Mouse (Mus musculus) lung, postnatal 0 days (tissue): ENCODE measurements around the gene Ramp2. TPM values are rescaled to one million over a fixed set of nuclear protein-coding genes. Genes with fewer than 3 reads are reported as not detected.
A peak's percentile ranks its signal among the peaks of the same experiment; 100 is the strongest.

Experiments used
- ATAC-seq: fragments of 200-750 bp; cut with Nextera tagmentation; 2 replicates; pipeline ENCODE4 v1.8.0; 2017; ENCODE audit warnings: moderate library complexity
- DNase-seq: peaks from one replicate; pipeline ENCODE4 v3.0.0-alpha.2; 2016; ENCODE audit warnings: low spot score
- H3K27ac ChIP-seq: fragments of 300-500 bp; sonication (generic); 2 replicates; pipeline ENCODE4 v1.5.1; 2014; ENCODE audit warnings: antibody characterized with exemption, mild to moderate bottlenecking, low read length, mixed read lengths
- H3K27me3 ChIP-seq: fragments of 300-500 bp; sonication (generic); replicated peaks from 2 replicates; pipeline ENCODE4 v1.6.1; 2014; ENCODE audit warnings: low read length, mixed read lengths; ENCODE audit not compliant: insufficient read depth
- H3K36me3 ChIP-seq: fragments of 300-500 bp; sonication (generic); 2 replicates; pipeline ENCODE4 v1.6.1; 2014; ENCODE audit warnings: low read length, mixed read lengths; ENCODE audit not compliant: insufficient read depth
- H3K4me1 ChIP-seq: fragments of 300-500 bp; sonication (generic); 2 replicates; pipeline ENCODE4 v1.6.1; 2014; ENCODE audit warnings: antibody characterized with exemption, low read depth, low read length, mixed read lengths; ENCODE audit not compliant: insufficient read depth
- H3K4me2 ChIP-seq: fragments of 300-500 bp; sonication (generic); replicated peaks from 2 replicates; pipeline ENCODE4 v1.6.1; 2014; ENCODE audit warnings: low read depth, mild to moderate bottlenecking, low read length, moderate library complexity, mixed read lengths
- H3K4me3 ChIP-seq: fragments of 300-500 bp; sonication (generic); 2 replicates; pipeline ENCODE4 v1.5.1; 2014; ENCODE audit warnings: low read depth, low read length
- H3K9ac ChIP-seq: fragments of 300-500 bp; sonication (generic); replicated peaks from 2 replicates; pipeline ENCODE4 v1.6.1; 2014; ENCODE audit warnings: low read depth, mild to moderate bottlenecking
- H3K9me3 ChIP-seq: fragments of 300-500 bp; sonication (generic); 2 replicates; pipeline ENCODE4 v1.6.1; 2016; ENCODE audit warnings: low read length, mixed read lengths
- CTCF ChIP-seq: IDR thresholded peaks from 2 replicates; pipeline ENCODE4 v1.5.1; 2016; ENCODE audit warnings: antibody characterized with exemption, mild to moderate bottlenecking
- EP300 ChIP-seq: IDR thresholded peaks from 2 replicates; pipeline ENCODE4 v1.6.1; 2016; ENCODE audit warnings: antibody characterized with exemption, mild to moderate bottlenecking, control low read depth
- WGBS: fragments of 180-500 bp; shearing (Covaris S2); extraction: QIAGEN DNeasy Blood & Tissue Kit; methylation state at CpG from one replicate; pipeline ENCODE4 v1.1.7; 2014; 5-methylcytosine and 5-hydroxymethylcytosine counted together
- polyA plus RNA-seq: library from polyadenylated mRNA; unstranded; fragments of >200 nt; fragmentation: Nextera tagmentation; extraction: Ambion mirVana; gene quantifications from 2 replicates; pipeline ENCODE4 v1.2.1, GENCODE M21; 2015

The Ramp2 gene
- polyA plus RNA-seq, 1 experiment from 2014 or later = 834 TPM

DNA sequence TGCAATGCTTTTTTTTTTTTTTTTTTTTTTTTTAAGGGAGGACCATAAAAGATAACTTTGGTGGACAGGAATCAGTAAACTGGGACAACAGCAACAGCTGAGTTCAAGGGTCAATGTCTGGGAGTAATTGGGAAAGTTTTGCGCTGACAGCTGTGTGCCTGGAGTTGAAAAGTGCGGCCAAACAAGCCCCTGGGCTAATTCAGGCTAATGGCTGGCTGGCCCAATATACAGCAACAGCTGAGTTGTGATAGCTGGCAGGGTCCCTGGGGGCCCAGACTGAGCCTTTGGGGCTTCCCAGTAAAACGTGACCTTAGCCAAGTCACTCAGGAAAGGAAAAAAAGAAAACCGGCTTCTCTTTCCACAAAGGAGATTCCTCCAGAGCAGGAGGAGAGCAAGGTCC, 757 bp upstream of the Ramp2 start:
- H3K9ac ChIP-seq = 0 out of 2 replicates have a peak overlapping the region, but pooled peaks have one; percentile 64

DNA sequence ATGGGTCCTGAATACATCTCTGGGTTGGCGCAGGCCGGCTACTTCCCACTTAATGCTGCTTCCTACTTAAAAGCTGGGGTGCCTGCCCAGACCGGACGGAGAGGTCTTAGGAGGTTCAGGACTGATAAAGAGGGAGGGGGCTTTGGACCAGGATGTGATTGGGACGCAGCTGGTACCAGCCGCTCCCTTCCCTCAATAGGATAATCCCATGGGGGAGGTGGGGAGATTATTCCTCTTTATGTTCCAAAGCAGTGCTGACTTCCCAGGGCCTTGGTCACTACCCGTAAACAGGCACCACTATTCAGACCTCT, 829 bp downstream of the Ramp2 start:
- H3K27ac ChIP-seq = peak overlapping the region; percentile 92

More for the DNA sequence above, 757 bp upstream of the Ramp2 start:
- 34% methylated on average over 4 of the region's 4 CpGs for WGBS
- DNase-seq = no peak
- Histone ChIP-seq H3K36me3 (no peaks in the 10 kb centered on the region), H3K9me3 (no peaks in the 10 kb centered on the region), H3K4me1 (no peaks in the 10 kb centered on the region), H3K27ac (peak overlapping the region; percentile 92), H3K4me3 (no peak overlapping the region), H3K4me2 (peak overlapping the region; percentile 70), H3K27me3 (0 out of 2 replicates have a peak, but pooled peaks cover 3% of the 10 kb centered on the region)
- no peak for ATAC-seq
- TF ChIP-seq CTCF (no peak), EP300 (no peak)

DNA sequence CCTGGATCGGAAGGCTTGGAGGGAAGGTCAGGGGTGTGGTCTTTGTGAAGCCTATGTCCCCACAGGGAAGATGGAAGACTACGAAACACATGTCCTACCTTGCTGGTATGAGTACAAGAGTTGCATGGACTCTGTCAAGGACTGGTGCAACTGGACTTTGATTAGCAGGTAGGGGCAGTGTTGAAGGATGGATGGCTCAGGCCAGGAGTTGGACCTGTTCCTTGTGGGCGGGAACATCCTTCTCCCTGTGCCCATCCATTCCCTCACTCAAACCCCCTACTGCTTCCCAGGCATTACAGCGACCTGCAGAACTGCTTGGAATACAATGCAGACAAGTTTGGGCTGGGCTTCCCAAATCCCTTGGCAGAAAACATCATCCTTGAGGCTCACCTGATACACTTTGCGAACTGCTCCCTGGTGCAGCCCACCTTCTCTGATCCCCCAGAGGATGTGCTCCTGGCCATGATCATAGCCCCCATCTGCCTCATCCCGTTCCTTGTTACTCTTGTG, 1.7 kb downstream of the Ramp2 start:
- no peak for TF ChIP-seq CTCF
- no peak for ATAC-seq
- no peaks in the 10 kb centered on the region for H3K4me1 ChIP-seq
- no peaks in the 10 kb centered on the region for H3K36me3 ChIP-seq
- no peaks in the 10 kb centered on the region for H3K9me3 ChIP-seq
- WGBS = 69% methylated on average over 6 of the region's 6 CpGs
- peak overlapping the region; percentile 64 for H3K9ac ChIP-seq
- peak overlapping the region; percentile 50 for H3K4me3 ChIP-seq
- peak overlapping the region; percentile 70 for H3K4me2 ChIP-seq
- H3K27ac ChIP-seq = peak overlapping the region; percentile 92
- H3K27me3 ChIP-seq = 0 out of 2 replicates have a peak, but pooled peaks cover 3% of the 10 kb centered on the region
- no peak for DNase-seq

More for the DNA sequence above, 829 bp downstream of the Ramp2 start:
- H3K4me2 ChIP-seq = peak overlapping the region; percentile 70
- H3K36me3 ChIP-seq = no peaks in the 10 kb centered on the region
- DNase-seq (no peak), ATAC-seq (peak; percentile 16)
- peak overlapping the region; percentile 64 for H3K9ac ChIP-seq
- no peaks in the 10 kb centered on the region for H3K4me1 ChIP-seq
- 10% methylated on average over 7 of the region's 7 CpGs for WGBS
- 0 out of 2 replicates have a peak, but pooled peaks cover 3% of the 10 kb centered on the region for H3K27me3 ChIP-seq
- TF ChIP-seq CTCF = no peak
- TF ChIP-seq EP300 = no peak
- H3K9me3 ChIP-seq = no peaks in the 10 kb centered on the region
- H3K4me3 ChIP-seq = peak overlapping the region; percentile 50

- Histone ChIP-seq H3K4me2 (peak overlapping the region; percentile 70), H3K9me3 (no peaks in the 10 kb centered on the region), H3K27me3 (0 out of 2 replicates have a peak, but pooled peaks cover 3% of the 10 kb centered on the region), H3K4me3 (peak overlapping the region; percentile 50), H3K36me3 (no peaks in the 10 kb centered on the region), H3K27ac (peak overlapping the region; percentile 92), H3K9ac (no peak overlapping the region), H3K4me1 (no peaks in the 10 kb centered on the region)
- TF ChIP-seq CTCF (peak; percentile 78), EP300 (peak; percentile 94)
- WGBS = 36% methylated on average over 14 of the region's 14 CpGs
- DNase-seq (peak; percentile 85), ATAC-seq (peak; percentile 74)
Observed at GRCm38 (mm10) chr11:101248258-101248994, 2.6 kb downstream of the Ramp2 start.

DNA sequence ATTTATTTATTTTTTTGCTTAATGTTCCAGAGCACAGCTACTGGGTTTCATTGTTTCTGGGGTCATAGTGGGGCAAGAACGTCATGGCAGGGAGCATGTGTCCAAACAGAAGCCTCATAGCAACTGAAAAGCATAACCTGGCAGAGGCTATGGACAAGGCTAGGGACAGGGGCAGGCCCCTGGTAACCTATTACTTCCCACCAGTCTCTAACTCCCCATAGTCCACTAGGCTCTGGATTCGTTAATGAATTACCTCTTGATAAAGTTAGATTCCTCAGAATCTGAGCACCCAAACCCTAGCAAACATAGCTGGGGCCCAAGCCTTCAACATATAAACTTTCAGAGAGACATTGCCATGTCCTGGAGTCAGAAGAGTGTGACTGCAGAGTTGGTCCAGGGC, 5.2 kb downstream of the Ramp2 start:
- Histone ChIP-seq H3K27me3 (no peaks in the 10 kb centered on the region), H3K9me3 (no peaks in the 10 kb centered on the region), H3K27ac (no peak overlapping the region), H3K4me3 (no peak overlapping the region), H3K4me1 (peaks cover 3% of the 10 kb centered on the region; the same call in 1 of the 2 replicates), H3K4me2 (no peak overlapping the region), H3K36me3 (no peaks in the 10 kb centered on the region), H3K9ac (no peak overlapping the region)
- 75% methylated on average over 2 of the region's 2 CpGs for WGBS
- DNase-seq (no peak), ATAC-seq (no peak)
- TF ChIP-seq EP300 = no peak
- TF ChIP-seq CTCF = no peak

GRCm38 (mm10) chr11:101252941-101253340, 7.1 kb downstream of the Ramp2 start:
- Histone ChIP-seq H3K4me2 (peak overlapping the region; percentile 83), H3K27ac (peak overlapping the region; percentile 92), H3K36me3 (no peaks in the 10 kb centered on the region), H3K27me3 (no peaks in the 10 kb centered on the region), H3K4me3 (peak overlapping the region; percentile 92), H3K9me3 (no peaks in the 10 kb centered on the region), H3K9ac (peak overlapping the region; percentile 87; the same call in 1 of the 2 replicates), H3K4me1 (peaks cover 3% of the 10 kb centered on the region; the same call in 1 of the 2 replicates)
- WGBS = 3% methylated on average over 7 of the region's 7 CpGs
- ATAC-seq (no peak), DNase-seq (no peak)
- TF ChIP-seq CTCF (no peak), EP300 (no peak)
